Mouse (Mus musculus) bone marrow macrophage, adult 2 months (primary cell): ENCODE data around the gene Tmem119.

Experiments
- CTCF ChIP-seq: IDR thresholded peaks from 2 replicates; pipeline ENCODE4 v1.5.1; 2012; ENCODE audit warnings: low read depth, mild to moderate bottlenecking, low read length, moderate library complexity
- POLR2A ChIP-seq: IDR thresholded peaks from 2 replicates; pipeline ENCODE4 v1.6.1; 2012; ENCODE audit warnings: mild to moderate bottlenecking, low read depth, low read length, borderline replicate concordance

DNA sequence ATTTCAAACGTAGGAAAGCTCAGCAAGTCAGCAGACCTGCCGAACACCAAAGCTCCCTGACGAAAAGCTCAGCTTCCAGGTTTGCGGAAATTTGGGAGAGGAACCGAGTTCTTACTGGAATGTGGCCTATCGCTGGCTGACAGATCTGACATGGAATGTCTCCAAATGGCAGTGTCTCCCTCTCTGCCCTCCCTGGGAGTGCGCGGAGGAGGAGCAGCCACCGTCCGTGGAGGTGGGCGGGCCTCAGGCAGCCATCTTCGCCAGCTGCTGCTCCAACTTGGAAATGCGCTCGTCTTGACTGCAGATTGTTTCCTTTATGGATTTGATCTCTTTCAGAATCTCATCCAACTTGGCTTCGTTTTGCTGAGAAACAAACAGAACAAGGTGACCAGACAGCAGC, 43.8 kb upstream of the Tmem119 start:
- TF ChIP-seq CTCF (no peak), POLR2A (no peak)
